Mouse (Mus musculus): ENCODE measurements around the gene Tpd52l1. TPM values are rescaled to one million over a fixed set of nuclear protein-coding genes. Genes with fewer than 3 reads are reported as not detected.
A peak's percentile ranks its signal among the peaks of the same experiment; 100 is the strongest.
"Not testable (repeated sequence)": the region's sequence is repeated elsewhere in the genome, so short reads cannot be mapped to it uniquely, and the experiment has no call there.

The Tpd52l1 gene
- polyA plus RNA-seq, 1 experiment from 2014 or later: 26.7 TPM

DNA sequence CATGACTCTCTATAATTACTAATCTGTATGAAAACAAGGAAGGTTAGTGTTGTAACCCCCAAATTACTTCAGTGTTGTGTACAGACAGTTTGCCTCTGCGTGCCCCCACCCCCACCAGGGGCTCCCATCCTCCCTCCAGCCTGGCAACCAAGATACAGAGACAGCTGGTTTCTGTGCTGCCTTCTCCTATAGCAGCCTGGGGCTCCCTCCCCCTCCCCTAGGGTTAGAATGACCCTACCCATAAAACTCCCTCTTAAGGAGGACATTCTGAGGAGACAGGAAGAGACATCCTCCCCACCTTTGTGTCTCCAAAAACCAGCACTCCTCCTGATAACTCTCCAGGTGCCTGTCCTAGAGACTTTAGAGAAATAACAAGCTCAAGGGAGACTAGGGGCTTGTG, 52.8 kb downstream of the Tpd52l1 start:
- Histone ChIP-seq H3K4me1 (replicated peaks) (no peaks in the 10 kb centered on the region), H3K9ac (no peak overlapping the region), H3K4me2 (no peak overlapping the region), H3K4me3 (no peak overlapping the region), H3K36me3 (no peaks in the 10 kb centered on the region), H3K27me3 (no peaks in the 10 kb centered on the region), H3K9me3 (no peaks in the 10 kb centered on the region), H3K27ac (replicated peaks) (no peak overlapping the region)
- 7% methylated on average over 1 of the region's 1 CpGs for WGBS
- no peak for ATAC-seq (ENCODE audit: low read depth)

DNA sequence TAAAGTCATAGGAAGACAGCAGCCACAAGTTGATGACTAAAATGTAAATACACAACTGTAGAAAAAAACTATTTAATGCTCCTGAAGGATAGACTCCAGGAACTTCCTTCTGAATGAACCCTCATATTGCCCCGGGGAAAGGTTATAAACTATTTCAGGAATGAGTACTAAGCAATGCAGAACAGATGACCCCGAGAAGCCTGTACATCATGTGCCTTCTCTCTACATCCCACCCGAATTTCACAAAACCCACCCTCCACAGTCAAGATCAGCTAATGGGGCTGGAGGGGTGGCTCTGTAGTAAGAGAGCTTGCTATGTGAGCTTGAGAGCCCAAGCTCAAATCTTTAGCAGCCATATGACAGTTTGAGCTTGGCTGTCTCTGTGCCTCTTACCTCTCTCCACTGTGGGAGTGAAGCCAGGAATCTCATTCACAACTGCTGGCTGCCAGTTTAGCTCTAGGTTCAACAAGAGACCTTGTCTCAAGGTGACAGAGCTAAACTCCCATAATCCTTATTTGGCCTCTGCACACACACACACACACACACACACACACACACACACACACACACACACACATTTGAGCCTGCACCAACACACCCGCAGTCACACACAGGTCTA, 54.9 kb downstream of the Tpd52l1 start:
- no peak for ATAC-seq (ENCODE audit: low read depth)
- H3K9ac ChIP-seq: no peak overlapping the region
- no peaks in the 10 kb centered on the region for H3K27me3 ChIP-seq
- H3K9me3 ChIP-seq: no peaks in the 10 kb centered on the region
- no peaks in the 10 kb centered on the region for H3K36me3 ChIP-seq
- H3K27ac ChIP-seq (replicated peaks): no peak overlapping the region
- no peaks in the 10 kb centered on the region for H3K4me1 ChIP-seq (replicated peaks)
- WGBS: 88% methylated on average over 4 of the region's 4 CpGs
- H3K4me3 ChIP-seq: no peak overlapping the region
- H3K4me2 ChIP-seq: no peak overlapping the region

DNA sequence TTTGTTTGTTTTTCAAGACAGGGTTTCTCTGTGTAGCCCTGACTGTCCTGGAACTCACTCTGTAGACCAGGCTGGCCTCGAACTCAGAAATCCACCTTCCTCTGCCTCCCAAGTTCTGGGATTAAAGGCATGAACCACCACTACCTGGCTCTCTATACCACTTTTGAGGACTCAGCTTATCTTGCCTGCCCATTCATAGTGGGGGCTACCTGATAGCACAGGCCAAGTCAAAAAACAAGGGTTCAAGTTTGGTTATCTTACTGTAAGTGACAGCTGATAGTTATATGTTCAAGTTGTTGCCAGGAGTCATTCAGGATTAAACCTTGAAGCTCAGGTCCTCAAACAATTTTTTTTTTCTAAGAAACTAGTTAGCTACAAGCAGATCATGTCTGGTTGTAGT, 57.2 kb downstream of the Tpd52l1 start:
- H3K9me3 ChIP-seq; H3K27ac ChIP-seq (replicated peaks); ATAC-seq (ENCODE audit: low read depth): not testable (repeated sequence)

DNA sequence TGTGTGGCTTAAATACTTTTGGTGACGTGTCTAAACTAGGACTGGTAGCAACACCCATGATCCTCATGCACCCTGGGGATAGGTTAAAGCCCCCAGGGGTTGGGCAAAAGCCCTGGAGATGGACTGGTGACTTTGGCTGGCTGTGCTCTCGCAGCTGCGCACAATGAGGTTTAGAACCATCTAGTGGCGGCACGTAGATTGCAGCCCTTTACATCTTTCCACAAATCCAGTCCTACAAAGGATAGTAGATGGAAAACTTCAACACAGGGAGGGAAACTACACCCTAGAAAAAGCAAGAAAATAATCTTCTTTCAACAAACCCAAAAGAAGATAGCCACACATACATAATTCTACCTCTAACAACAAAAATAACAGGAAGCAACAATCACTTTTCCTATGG, 75.6 kb downstream of the Tpd52l1 start:
- ATAC-seq (ENCODE audit: low read depth): not testable (repeated sequence)
- WGBS: 17% methylated on average over 4 of the region's 5 CpGs

More for the DNA sequence above, 57.2 kb downstream of the Tpd52l1 start:
- 81% methylated on average over 1 of the region's 1 CpGs for whole genome bisulfite sequencing
- not testable (repeated sequence) for H3K27me3 ChIP-seq; H3K36me3 ChIP-seq; H3K4me3 ChIP-seq; H3K4me1 ChIP-seq (replicated peaks); H3K4me2 ChIP-seq; H3K9ac ChIP-seq

DNA sequence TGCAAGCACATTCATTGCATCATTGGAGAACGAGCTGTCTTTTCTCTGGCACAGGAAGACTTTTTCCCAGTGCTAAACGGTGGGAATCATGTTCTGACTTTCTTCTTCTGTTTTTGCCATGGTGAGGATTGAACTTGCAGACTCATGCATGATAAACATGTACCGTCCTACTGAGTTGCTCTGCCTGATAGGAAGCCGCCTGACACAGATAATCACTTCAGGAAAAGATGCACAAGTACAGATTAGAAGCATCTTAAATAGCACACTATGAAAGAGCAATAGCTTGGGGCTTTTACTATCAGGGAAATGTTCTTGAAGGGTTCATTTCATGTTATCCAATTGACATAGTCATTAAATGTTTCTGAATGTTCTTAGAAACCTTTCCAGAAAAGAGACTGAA, 86.0 kb downstream of the Tpd52l1 start:
- Histone ChIP-seq H3K9me3 (no peaks in the 10 kb centered on the region), H3K27ac (replicated peaks) (no peak overlapping the region), H3K36me3 (no peaks in the 10 kb centered on the region), H3K4me1 (replicated peaks) (no peaks in the 10 kb centered on the region), H3K9ac (no peak overlapping the region), H3K4me3 (no peak overlapping the region), H3K27me3 (no peaks in the 10 kb centered on the region), H3K4me2 (no peak overlapping the region)
- no peak for ATAC-seq (ENCODE audit: low read depth)
- WGBS: 90% methylated on average over 4 of the region's 4 CpGs

More for the DNA sequence above, 75.6 kb downstream of the Tpd52l1 start:
- not testable (repeated sequence) for H3K36me3 ChIP-seq; H3K27me3 ChIP-seq; H3K9me3 ChIP-seq; H3K4me3 ChIP-seq; H3K9ac ChIP-seq; H3K27ac ChIP-seq (replicated peaks); H3K4me1 ChIP-seq (replicated peaks); H3K4me2 ChIP-seq

DNA sequence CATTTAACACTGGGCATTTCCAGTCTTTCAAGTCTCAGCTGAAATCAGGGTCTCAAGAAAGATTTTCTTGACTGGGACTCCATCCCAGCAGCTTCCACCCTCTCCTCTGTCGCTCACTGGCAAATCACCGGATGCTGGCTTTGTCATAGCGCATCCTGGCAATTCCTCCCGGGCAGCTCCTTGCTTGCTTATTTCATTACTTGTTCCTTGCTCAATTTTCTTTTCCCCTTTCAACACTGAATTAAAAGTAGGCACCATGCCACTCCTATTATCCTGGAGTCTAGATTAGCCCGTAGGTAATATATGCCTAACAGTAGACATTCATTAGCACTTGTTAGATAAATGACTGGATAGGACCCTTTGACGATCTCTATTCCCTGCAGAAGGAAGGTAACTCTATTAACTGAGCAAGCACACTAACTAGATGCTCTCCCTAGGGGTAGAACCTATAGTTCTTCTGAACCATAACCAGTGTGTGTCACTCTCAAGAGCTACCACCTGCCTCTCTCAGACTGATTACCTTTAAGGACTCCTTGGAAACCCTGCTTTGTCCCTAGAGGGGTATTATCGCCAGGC, 90.8 kb downstream of the Tpd52l1 start:
- H3K27ac ChIP-seq (replicated peaks): no peak overlapping the region
- H3K9ac ChIP-seq: no peak overlapping the region
- no peaks in the 10 kb centered on the region; the same call in 1 of the 2 replicates for H3K4me1 ChIP-seq (replicated peaks)
- H3K36me3 ChIP-seq: no peaks in the 10 kb centered on the region
- no peak overlapping the region for H3K4me2 ChIP-seq
- no peaks in the 10 kb centered on the region for H3K27me3 ChIP-seq
- ATAC-seq (ENCODE audit: low read depth): peak; percentile 43; the same call in 1 of the 2 replicates
- no peaks in the 10 kb centered on the region for H3K9me3 ChIP-seq
- 70% methylated on average over 7 of the region's 7 CpGs for WGBS
- no peak overlapping the region for H3K4me3 ChIP-seq

DNA sequence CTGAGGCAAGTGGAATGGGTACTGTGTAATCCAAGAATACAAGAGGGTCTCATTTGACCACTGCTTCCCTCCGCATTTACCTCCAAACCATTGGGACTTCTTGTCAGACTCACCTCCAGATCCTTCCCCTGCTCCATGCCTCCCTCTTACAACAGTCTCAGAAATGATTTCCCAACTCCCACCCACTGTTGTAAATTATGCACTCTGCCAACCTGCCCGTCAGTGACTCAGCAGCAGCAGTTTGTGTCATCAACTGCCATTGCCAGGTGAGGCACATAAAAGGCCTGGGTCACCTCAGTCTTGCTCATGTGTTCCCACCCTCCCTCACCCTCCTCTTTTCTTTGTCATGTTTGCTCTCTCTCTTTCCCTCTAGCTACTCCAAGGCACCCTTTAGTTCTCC, 91.6 kb downstream of the Tpd52l1 start:
- Histone ChIP-seq H3K4me3 (no peak overlapping the region), H3K27me3 (no peaks in the 10 kb centered on the region), H3K9ac (no peak overlapping the region), H3K9me3 (no peaks in the 10 kb centered on the region), H3K36me3 (no peaks in the 10 kb centered on the region), H3K4me1 (replicated peaks) (no peaks in the 10 kb centered on the region; the same call in 1 of the 2 replicates), H3K4me2 (no peak overlapping the region), H3K27ac (replicated peaks) (no peak overlapping the region)
- 83% methylated on average over 2 of the region's 2 CpGs for WGBS
- no peak for ATAC-seq (ENCODE audit: low read depth)

DNA sequence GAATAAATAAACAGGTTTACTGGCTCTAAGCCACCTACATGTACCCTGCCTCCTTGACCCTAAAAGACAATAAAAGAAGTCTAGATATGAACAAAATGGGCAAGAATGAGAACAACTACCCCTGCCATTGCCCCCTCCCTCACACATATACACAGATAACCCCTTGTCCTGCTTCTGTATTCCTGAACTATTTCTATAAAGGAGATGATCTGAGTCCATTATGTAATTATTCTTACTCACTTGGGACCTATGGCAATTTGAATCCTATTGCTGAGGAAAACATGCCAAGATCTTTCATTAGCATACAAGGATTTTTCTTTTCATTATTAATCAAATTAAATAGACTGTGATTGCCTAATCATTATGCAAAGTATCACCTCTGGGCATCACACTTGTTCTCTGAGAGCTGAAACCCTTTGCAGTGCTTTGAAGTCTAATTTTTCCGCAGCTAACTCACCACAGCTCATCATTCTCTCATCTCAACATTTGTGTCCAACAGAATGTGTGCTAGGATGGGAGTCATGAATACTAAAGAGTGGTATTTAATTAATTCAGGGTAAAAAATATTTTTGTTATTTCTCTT, 92.8 kb downstream of the Tpd52l1 start:
- H3K4me2 ChIP-seq: no peak overlapping the region

DNA sequence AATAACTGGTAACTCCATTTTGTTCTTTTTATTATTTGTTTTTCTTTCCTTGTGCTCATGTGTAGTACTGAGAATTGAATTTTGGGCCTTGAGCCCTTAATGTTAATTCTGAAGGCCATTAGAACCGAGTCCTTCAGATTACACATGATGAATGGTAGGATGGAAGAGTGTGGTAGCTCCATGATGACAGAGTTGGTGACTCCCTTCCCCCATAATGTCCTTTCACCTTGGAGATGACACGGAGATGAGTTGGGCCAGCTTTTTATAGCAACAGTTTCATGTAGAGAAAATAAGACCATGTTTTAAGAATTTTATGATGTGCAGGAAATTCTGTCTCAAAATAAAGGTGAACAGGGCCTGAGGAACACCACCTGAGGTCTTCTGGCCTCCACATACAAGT, 94.7 kb downstream of the Tpd52l1 start:
- Histone ChIP-seq H3K4me2 (no peak overlapping the region), H3K4me1 (replicated peaks) (no peaks in the 10 kb centered on the region; the same call in 1 of the 2 replicates), H3K4me3 (no peak overlapping the region), H3K9ac (no peak overlapping the region), H3K36me3 (no peaks in the 10 kb centered on the region), H3K27ac (replicated peaks) (no peak overlapping the region), H3K27me3 (no peaks in the 10 kb centered on the region), H3K9me3 (no peaks in the 10 kb centered on the region)
- WGBS: 85% methylated on average over 2 of the region's 2 CpGs
- no peak for ATAC-seq (ENCODE audit: low read depth)

More for the DNA sequence above, 92.8 kb downstream of the Tpd52l1 start:
- Histone ChIP-seq H3K9me3 (no peaks in the 10 kb centered on the region), H3K4me1 (replicated peaks) (no peaks in the 10 kb centered on the region; the same call in 1 of the 2 replicates), H3K36me3 (no peaks in the 10 kb centered on the region), H3K27ac (replicated peaks) (no peak overlapping the region), H3K4me3 (no peak overlapping the region), H3K9ac (no peak overlapping the region), H3K27me3 (no peaks in the 10 kb centered on the region)
- ATAC-seq (ENCODE audit: low read depth): no peak
- 49% methylated on average over 1 of the region's 1 CpGs for WGBS

DNA sequence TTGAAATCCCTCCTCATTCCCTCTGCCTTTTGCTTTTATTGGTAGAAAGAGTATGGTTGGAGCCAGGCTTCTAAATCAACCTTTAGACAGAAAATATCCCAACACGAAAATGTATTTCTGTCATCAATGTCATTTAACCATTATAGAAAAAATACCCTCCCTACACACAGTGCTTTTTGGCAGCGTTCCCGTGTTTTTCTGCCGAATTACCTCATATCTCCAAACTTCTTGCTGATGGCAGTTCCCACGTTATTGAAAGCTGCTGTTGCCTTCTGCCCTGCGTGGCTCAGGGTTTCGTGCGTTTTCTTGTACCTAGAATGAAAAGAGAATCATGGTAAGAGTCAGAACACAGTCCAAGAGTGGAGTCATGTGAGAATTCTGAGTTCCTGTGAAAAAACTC, 99.4 kb downstream of the Tpd52l1 start:
- 86% methylated on average over 8 of the region's 8 CpGs for WGBS
- Histone ChIP-seq H3K9me3 (no peaks in the 10 kb centered on the region), H3K27me3 (no peaks in the 10 kb centered on the region), H3K4me2 (no peak overlapping the region), H3K4me1 (replicated peaks) (no peaks in the 10 kb centered on the region), H3K27ac (replicated peaks) (no peak overlapping the region), H3K9ac (no peak overlapping the region), H3K4me3 (no peak overlapping the region), H3K36me3 (no peaks in the 10 kb centered on the region)
- ATAC-seq (ENCODE audit: low read depth): no peak

DNA sequence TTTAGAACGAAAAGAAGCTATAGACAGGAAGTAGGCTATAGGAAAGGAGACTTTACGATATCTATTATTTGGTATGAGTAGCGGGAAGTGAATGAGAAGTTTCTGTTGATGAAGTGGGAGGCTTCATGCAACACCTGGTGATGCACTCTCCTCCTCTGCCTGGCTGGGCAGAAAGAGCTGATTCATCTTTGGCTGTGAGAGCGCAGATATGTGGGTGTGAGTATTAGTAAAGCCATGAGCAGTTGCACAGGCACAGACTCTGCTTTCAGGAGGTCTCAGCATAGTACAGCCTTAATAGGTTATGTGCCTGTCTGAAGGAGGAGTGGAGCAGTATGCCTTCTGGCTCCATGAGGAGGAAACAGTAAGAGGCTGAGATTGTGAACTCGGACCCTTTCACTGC, 109.3 kb downstream of the Tpd52l1 start:
- no peak overlapping the region for H3K9ac ChIP-seq
- H3K27ac ChIP-seq (replicated peaks): no peak overlapping the region
- no peak overlapping the region for H3K4me3 ChIP-seq
- WGBS: 88% methylated on average over 5 of the region's 5 CpGs
- H3K4me1 ChIP-seq (replicated peaks): no peaks in the 10 kb centered on the region
- H3K9me3 ChIP-seq: no peaks in the 10 kb centered on the region
- H3K27me3 ChIP-seq: no peaks in the 10 kb centered on the region
- H3K4me2 ChIP-seq: no peak overlapping the region
- H3K36me3 ChIP-seq: no peaks in the 10 kb centered on the region
- ATAC-seq (ENCODE audit: low read depth): no peak

DNA sequence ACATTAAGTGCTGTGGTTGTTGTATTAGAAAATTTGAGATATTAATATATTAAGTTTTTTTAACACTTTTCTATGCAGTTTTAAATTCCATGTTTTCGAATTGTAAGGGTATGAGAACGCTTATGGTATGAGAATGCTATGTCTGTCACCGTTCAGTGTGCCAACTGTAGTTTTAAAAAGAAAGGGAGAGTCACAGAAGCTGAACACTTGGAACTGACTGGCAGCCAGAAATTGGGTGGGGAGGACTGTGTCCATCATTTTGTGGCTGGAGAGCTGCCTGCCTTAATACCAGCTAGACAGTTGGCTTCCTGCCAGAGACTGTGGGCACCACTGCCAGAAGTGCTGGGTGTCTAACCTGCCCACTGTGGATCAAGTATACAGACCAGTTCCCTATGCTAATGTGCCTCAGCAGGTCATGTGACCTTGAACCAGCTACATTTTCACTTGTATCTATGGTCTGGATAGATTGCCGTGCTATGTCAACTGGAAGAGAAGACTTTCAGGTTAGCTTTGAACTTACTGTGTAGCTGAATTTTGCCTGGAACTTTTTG, 114.5 kb downstream of the Tpd52l1 start:
- no peaks in the 10 kb centered on the region for H3K27me3 ChIP-seq
- H3K9ac ChIP-seq: no peak overlapping the region
- no peaks in the 10 kb centered on the region for H3K9me3 ChIP-seq
- H3K4me3 ChIP-seq: no peak overlapping the region
- 87% methylated on average over 4 of the region's 4 CpGs for WGBS
- no peak overlapping the region for H3K27ac ChIP-seq (replicated peaks)
- ATAC-seq (ENCODE audit: low read depth): no peak
- no peaks in the 10 kb centered on the region for H3K4me1 ChIP-seq (replicated peaks)
- no peak overlapping the region for H3K4me2 ChIP-seq
- H3K36me3 ChIP-seq: peaks cover 19% of the 10 kb centered on the region
